1 mouse cellular context compared by ENCODE assay signal in genomic region chr16:91075423-91075822, GRCm38 (mm10). TPM values are rescaled to one million over a fixed set of nuclear protein-coding genes. Genes with fewer than 3 reads are reported as not detected.
"Had no signal": no experiment of that assay in that cellular context is flagged by ENCODE, and none has a peak within 500 bp of the region (broad histone marks: within the 10 kb centered on the region; RNA-seq: fewer than 3 reads in every experiment).

No protein-coding gene starts in this region.

RNA-seq across cellular contexts. Expression of gene 4932438H23Rik, which starts 19.5 kb away (rescaled TPM):
- polyA plus RNA-seq: spleen, adult 2 months had no signal
